Mouse (Mus musculus) liver, embryonic 15.5 days (tissue): ENCODE results near the gene Bsn. TPM values are rescaled to one million over a fixed set of nuclear protein-coding genes. Genes with fewer than 3 reads are reported as not detected.
A peak's percentile ranks its signal among the peaks of the same experiment; 100 is the strongest.

Source experiments
- ATAC-seq: fragments of 200-750 bp; cut with Nextera tagmentation; 2 replicates; pipeline ENCODE4 v1.8.0; 2017; ENCODE audit warnings: moderate number of reproducible peaks, mild to moderate bottlenecking, moderate library complexity; ENCODE audit not compliant: insufficient read depth
- H3K27ac ChIP-seq: fragments of 300-500 bp; sonication (generic); replicated peaks from 2 replicates; pipeline ENCODE4 v1.5.1; 2015; ENCODE audit warnings: mild to moderate bottlenecking, inconsistent platforms
- H3K27me3 ChIP-seq: fragments of 300-500 bp; sonication (generic); 2 replicates; pipeline ENCODE4 v1.6.1; 2015; ENCODE audit warnings: mild to moderate bottlenecking, inconsistent platforms
- H3K36me3 ChIP-seq: fragments of 300-500 bp; sonication (generic); replicated peaks from 2 replicates; pipeline ENCODE4 v1.6.1; 2015; ENCODE audit warnings: moderate library complexity, mild to moderate bottlenecking, inconsistent platforms
- H3K4me1 ChIP-seq: fragments of 300-500 bp; sonication (generic); replicated peaks from 2 replicates; pipeline ENCODE4 v1.6.1; 2015; ENCODE audit warnings: inconsistent platforms
- H3K4me2 ChIP-seq: fragments of 300-500 bp; sonication (generic); 2 replicates; pipeline ENCODE4 v1.6.1; 2015; ENCODE audit warnings: moderate library complexity, mild to moderate bottlenecking, inconsistent platforms
- H3K4me3 ChIP-seq: fragments of 300-500 bp; sonication (generic); replicated peaks from 2 replicates; pipeline ENCODE4 v1.5.1; 2015; ENCODE audit warnings: mild to moderate bottlenecking, inconsistent platforms
- H3K9ac ChIP-seq: fragments of 300-500 bp; sonication (generic); 2 replicates; pipeline ENCODE4 v1.6.1; 2015; ENCODE audit warnings: moderate library complexity, mild to moderate bottlenecking, inconsistent platforms
- H3K9me3 ChIP-seq: fragments of 300-500 bp; sonication (generic); replicated peaks from 2 replicates; pipeline ENCODE4 v1.6.1; 2016; ENCODE audit warnings: inconsistent platforms
- WGBS: fragments of 180-500 bp; shearing (Covaris S2); methylation state at CpG from one replicate; pipeline ENCODE4 v1.1.7; 2015; ENCODE audit warnings: mixed read lengths; ENCODE audit not compliant: insufficient replicate concordance; 5-methylcytosine and 5-hydroxymethylcytosine counted together
- polyA plus RNA-seq: library from polyadenylated mRNA; unstranded; fragments of >200 nt; fragmentation: Nextera tagmentation; extraction: Ambion mirVana; gene quantifications from 2 replicates; pipeline ENCODE4 v1.2.1, GENCODE M21; 2015

Gene Bsn
- polyA plus RNA-seq, 1 experiment from 2014 or later: 1.4 TPM

DNA sequence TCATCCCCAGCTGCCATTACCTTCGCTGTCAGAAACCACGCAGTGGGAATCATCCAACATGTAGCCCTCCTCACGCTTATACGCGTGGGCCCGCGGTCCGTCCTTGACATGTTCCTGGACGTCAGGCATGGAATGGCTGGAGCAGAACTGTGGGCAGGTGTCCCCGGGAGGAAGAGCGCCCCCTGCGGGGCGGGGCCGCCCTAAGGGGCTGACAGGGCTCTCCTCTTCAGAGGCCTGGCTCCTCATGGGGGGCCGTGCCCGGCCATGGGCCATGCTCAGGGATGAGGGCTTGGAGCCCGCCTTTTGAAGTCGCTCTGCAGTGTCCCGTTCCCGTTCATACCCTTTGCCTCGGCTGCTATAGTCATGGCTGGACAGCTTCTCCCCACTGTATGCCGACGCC is 84.1 kb downstream of the Bsn start:
- WGBS: 86% methylated on average over 23 of the region's 23 CpGs
- peaks cover under 1% of the 10 kb centered on the region; the same call in 1 of the 2 replicates for H3K36me3 ChIP-seq
- H3K9ac ChIP-seq: no peak overlapping the region
- ATAC-seq: no peak
- peak overlapping the region; percentile 69; the same call in 1 of the 2 replicates for H3K4me2 ChIP-seq
- 0 out of 2 replicates have a peak overlapping the region, but pooled peaks have one; percentile 55 for H3K27ac ChIP-seq
- H3K4me3 ChIP-seq: no peak overlapping the region
- peaks cover 65% of the 10 kb centered on the region for H3K4me1 ChIP-seq
- H3K9me3 ChIP-seq: no peaks in the 10 kb centered on the region
- H3K27me3 ChIP-seq: peaks cover 21% of the 10 kb centered on the region

DNA sequence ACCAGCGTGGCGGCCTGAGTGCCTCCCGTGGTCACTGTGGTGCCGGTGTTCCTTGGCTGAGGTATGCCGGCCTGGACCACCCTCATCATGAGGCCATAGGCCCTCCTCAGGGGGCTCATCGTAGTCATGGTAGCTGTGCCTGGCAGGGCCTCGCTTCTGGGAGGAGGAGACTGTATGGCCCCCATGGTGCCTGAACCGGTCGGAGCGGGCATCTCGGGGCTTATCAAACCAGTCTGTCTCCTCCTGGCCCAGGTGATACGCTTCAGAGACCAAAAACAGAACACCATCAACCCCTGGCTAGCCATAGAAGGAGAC is 84.7 kb downstream of the Bsn start:
- H3K9me3 ChIP-seq: no peaks in the 10 kb centered on the region

DNA sequence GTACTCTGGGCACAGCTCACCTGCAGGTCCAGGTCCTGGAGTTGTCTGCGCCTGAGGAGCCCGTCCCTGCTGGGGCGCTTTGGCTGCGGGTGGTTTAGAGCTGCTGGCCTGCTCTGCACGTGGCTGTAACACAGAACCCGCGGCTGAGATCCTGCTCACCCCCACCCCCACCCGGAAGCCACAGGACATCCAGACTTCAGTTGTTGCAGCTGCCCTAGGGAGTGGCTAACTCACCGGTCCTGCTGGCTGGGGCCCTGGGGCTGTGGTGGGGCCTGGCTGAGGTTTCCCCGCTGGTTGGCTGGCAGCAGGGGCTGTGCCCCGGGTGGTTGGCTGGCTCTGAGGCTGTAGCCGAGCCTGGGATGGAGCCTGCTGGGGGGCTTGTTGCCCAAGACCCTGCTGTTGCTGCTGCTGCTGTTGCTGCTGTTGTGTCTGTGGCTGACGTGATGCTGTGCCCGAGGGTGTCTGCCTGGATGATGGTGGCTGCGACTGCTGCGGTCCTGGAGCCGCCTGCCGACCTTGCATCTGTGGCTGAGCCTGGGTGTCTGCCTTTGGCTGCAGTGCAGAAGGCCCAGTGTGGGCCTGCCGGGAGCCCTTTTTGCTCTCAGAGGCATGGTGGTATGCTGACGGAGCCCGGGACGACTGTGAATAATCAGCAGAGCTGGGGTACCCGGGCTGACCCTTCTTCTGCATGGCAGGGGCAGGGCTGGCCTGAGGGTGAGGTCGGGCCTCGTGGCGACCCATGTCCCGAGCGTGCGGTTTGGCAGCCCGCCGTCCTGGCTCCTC is 85.2 kb downstream of the Bsn start:
- peak overlapping the region; percentile 56; the same call in 1 of the 2 replicates for H3K9ac ChIP-seq
- peak; percentile 62 for ATAC-seq
- no peaks in the 10 kb centered on the region for H3K9me3 ChIP-seq
- peak overlapping the region; percentile 55 for H3K27ac ChIP-seq
- peaks cover 5% of the 10 kb centered on the region; the same call in 1 of the 2 replicates for H3K36me3 ChIP-seq
- H3K4me2 ChIP-seq: peak overlapping the region; percentile 69
- H3K4me3 ChIP-seq: peak overlapping the region; percentile 46
- 37% methylated on average over 31 of the region's 31 CpGs for WGBS
- H3K27me3 ChIP-seq: peaks cover 10% of the 10 kb centered on the region
- peaks cover 64% of the 10 kb centered on the region for H3K4me1 ChIP-seq

More for the DNA sequence above, 84.7 kb downstream of the Bsn start:
- Histone ChIP-seq H3K4me3 (peak overlapping the region; percentile 46; the same call in 1 of the 2 replicates), H3K4me1 (peaks cover 64% of the 10 kb centered on the region), H3K9ac (peak overlapping the region; percentile 56; the same call in 1 of the 2 replicates), H3K27me3 (peaks cover 15% of the 10 kb centered on the region), H3K4me2 (peak overlapping the region; percentile 69), H3K27ac (peak overlapping the region; percentile 55), H3K36me3 (peaks cover 5% of the 10 kb centered on the region; the same call in 1 of the 2 replicates)
- ATAC-seq: no peak; the same call in 1 of the 2 replicates
- WGBS: 70% methylated on average over 12 of the region's 12 CpGs

DNA sequence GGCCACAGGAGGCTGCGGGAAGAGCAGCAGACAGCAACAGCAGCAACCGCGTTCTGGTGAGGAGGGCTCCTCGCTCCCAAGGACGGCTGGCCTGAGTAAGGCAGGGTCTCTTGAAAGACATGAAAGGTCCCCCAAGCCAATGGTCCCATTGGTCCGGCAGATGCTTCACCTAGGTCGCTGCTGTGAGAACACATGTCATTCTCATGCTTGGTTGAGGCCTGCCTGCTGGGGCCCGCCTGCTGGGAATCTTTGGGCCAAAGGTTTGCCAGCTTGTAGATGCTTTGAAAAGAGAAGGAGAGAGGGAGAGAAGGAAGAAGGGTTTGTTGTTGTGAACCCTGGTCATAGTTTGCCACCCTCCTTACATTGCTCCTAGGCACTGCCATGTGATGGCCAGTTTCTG is 90.6 kb downstream of the Bsn start:
- Histone ChIP-seq H3K36me3 (peaks cover 15% of the 10 kb centered on the region), H3K27me3 (no peaks in the 10 kb centered on the region), H3K9me3 (no peaks in the 10 kb centered on the region), H3K9ac (no peak overlapping the region), H3K4me2 (no peak overlapping the region), H3K4me1 (peaks cover 77% of the 10 kb centered on the region), H3K4me3 (no peak overlapping the region), H3K27ac (peak overlapping the region; percentile 99)
- ATAC-seq: no peak
- 84% methylated on average over 8 of the region's 8 CpGs for WGBS

DNA sequence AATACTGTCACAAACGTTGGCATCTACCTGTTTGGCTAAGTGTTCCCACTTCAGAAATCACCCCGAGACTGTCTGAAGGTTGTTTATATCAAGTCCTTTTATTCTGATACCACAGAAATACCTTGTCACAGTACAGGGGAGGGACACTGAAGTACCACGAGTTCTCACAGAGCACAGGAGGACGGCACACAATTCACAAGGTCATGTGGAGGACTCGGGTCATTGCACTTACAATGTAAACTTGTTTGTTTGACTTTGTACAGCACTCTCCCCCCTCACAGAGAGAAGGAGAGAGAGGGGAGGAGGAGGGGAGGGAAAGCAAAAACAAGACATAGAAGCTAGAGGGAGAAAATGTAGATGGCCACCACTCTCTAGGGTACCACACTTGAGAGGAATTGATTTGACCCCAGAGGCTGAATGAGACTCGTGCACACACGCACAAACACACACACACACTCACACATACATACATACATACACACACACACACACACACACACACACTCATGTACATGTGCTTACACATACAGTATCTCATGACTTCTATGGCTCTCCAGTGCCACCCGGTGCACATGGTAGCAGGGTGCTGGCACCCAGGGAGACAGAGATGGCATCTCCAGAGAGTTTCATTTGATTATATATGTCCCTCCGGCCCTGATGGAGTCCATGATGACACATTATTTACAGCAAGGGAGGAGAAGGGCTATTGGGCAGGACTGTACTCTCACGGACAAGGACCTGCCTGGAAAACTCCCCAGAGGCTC is 94.1 kb downstream of the Bsn start:
- peaks cover 73% of the 10 kb centered on the region for H3K4me1 ChIP-seq
- H3K9ac ChIP-seq: peak overlapping the region; percentile 80
- H3K27ac ChIP-seq: peak overlapping the region; percentile 99

DNA sequence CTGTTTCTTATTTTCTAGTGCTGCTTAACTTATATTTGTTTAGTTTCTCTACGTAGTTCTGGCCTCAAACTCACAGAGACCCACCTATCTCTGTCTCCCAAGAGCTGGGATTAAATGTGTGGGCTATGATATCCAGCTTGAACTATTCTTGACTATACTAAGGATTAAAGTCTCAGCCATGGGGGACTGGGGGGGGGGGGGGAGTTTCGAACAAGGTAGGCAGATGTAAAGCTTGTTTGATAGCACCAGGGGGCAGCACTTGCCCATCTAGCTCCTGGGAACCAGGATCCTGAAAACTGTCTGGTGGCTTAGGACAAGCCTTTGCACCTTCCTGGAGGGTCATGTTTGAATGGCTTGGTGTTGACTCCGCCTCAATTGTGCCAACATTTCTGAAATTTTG is 94.7 kb downstream of the Bsn start:
- ATAC-seq: peak; percentile 11; the same call in 1 of the 2 replicates
- H3K27me3 ChIP-seq: no peaks in the 10 kb centered on the region
- peak overlapping the region; percentile 81 for H3K4me2 ChIP-seq
- peak overlapping the region; percentile 80 for H3K9ac ChIP-seq
- H3K36me3 ChIP-seq: peaks cover 36% of the 10 kb centered on the region
- 3% methylated on average over 3 of the region's 3 CpGs for WGBS
- no peaks in the 10 kb centered on the region for H3K9me3 ChIP-seq
- H3K4me1 ChIP-seq: peaks cover 74% of the 10 kb centered on the region
- H3K27ac ChIP-seq: peak overlapping the region; percentile 99
- peak overlapping the region; percentile 80 for H3K4me3 ChIP-seq

More for the DNA sequence above, 94.1 kb downstream of the Bsn start:
- Histone ChIP-seq H3K9me3 (no peaks in the 10 kb centered on the region), H3K4me3 (peak overlapping the region; percentile 80), H3K36me3 (peaks cover 35% of the 10 kb centered on the region), H3K27me3 (no peaks in the 10 kb centered on the region), H3K4me2 (peak overlapping the region; percentile 81)
- ATAC-seq: no peak
- WGBS: 39% methylated on average over 10 of the region's 10 CpGs

DNA sequence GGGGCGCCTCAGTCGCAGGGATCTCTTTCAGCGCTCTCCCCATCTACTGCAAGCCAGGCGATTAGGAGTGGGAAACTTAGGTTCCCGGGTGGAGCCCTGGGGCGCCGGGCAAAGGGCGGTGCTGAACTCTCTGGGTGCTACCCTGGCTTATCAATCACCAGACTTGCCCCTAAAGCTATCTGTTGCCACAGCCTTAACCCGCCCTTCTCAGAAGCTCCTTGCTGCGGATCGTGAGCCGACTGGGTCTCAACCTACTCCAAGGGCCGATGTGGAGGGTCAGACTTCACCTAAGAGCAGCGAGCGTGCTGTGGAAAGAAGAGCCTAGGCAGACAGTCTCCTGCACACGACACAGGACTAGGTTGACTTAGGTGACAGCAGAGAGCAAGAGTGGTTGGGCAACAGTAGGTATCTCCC is 95.2 kb downstream of the Bsn start:
- H3K4me1 ChIP-seq: peaks cover 78% of the 10 kb centered on the region

DNA sequence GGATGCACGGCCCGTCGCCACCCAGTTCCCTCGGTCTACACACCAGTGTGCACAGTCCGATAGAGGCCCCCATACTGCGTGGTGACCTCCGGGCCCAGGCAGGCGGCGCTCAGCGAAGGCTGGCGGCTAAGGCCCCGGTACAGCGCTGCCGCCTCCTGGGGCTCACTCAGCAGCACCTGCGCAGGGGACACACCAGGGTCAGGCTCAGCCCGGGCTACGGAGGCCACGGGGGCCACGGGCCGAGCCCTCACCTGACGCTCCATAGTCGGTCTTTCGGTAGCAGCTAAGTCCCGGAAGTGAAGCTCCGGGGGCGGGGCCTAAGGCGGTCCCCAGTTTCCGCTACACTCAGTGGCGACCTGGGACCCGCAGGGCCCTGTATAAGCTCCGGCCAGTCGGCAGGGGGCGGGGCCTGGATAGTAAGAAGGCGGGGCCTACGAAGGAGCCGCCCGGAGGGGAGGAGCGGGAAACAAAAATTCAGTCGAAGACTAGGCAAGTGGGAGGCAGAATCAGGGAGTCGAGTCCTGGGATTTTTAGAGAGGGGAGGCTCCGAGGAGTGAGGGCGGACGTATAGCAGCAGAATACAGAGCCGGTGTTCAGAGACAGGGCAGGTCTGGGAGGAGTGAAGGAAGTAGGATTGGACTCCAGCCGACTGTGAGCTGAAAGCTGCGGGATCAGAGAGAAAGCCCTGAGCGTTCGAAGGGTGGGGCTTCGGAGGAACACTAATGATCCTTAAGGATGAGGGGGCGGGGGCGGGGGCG is 95.8 kb downstream of the Bsn start, which contains the start of gene Apeh:
Gene Apeh (minus strand): TSS at position 423 of the 758 bp plus-strand sequence.
- Histone ChIP-seq H3K36me3 (peaks cover 41% of the 10 kb centered on the region), H3K9ac (peak within 1 kb of the TSS; percentile 92), H3K4me1 (peaks cover 78% of the 10 kb centered on the region), H3K27ac (peak within 1 kb of the TSS; percentile 99), H3K4me2 (peak within 1 kb of the TSS; percentile 81), H3K27me3 (no peaks in the 10 kb centered on the region), H3K4me3 (peak within 1 kb of the TSS; percentile 80), H3K9me3 (no peaks in the 10 kb centered on the region)
- under 1% methylated on average over 52 of the region's 52 CpGs for WGBS
- peak; percentile 86 for ATAC-seq

More for the DNA sequence above, 95.2 kb downstream of the Bsn start:
- Histone ChIP-seq H3K27ac (peak overlapping the region; percentile 99), H3K9ac (peak overlapping the region; percentile 80), H3K36me3 (peaks cover 41% of the 10 kb centered on the region), H3K9me3 (no peaks in the 10 kb centered on the region), H3K4me2 (peak overlapping the region; percentile 81), H3K27me3 (no peaks in the 10 kb centered on the region), H3K4me3 (peak overlapping the region; percentile 80)
- peak; percentile 85 for ATAC-seq
- under 1% methylated on average over 16 of the region's 16 CpGs for WGBS

DNA sequence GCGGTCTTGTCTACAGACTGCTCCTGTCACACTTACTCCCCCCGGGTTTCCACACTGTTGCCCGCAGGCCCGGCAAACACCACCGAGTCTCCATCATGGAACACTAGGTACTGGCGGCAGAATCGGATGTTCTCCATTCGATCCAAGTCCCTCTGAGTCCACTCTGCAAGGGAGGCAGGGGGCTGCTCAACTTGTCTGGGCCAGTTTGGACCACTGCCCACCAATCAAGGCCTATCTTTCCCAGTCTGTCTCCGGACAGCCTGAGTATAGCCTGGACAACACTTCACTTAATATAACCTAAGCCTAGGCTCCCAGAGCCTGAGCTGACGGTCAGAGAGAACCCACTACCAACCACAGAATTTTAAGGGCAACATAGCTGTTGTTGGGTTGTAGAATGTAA is 96.6 kb downstream of the Bsn start:
- Histone ChIP-seq H3K4me2 (peak overlapping the region; percentile 81), H3K27me3 (no peaks in the 10 kb centered on the region), H3K27ac (peak overlapping the region; percentile 99), H3K36me3 (peaks cover 45% of the 10 kb centered on the region), H3K4me1 (peaks cover 76% of the 10 kb centered on the region), H3K9me3 (no peaks in the 10 kb centered on the region), H3K9ac (peak overlapping the region; percentile 92), H3K4me3 (peak overlapping the region; percentile 80)
- ATAC-seq: no peak
- whole genome bisulfite sequencing: 53% methylated on average over 10 of the region's 10 CpGs

DNA sequence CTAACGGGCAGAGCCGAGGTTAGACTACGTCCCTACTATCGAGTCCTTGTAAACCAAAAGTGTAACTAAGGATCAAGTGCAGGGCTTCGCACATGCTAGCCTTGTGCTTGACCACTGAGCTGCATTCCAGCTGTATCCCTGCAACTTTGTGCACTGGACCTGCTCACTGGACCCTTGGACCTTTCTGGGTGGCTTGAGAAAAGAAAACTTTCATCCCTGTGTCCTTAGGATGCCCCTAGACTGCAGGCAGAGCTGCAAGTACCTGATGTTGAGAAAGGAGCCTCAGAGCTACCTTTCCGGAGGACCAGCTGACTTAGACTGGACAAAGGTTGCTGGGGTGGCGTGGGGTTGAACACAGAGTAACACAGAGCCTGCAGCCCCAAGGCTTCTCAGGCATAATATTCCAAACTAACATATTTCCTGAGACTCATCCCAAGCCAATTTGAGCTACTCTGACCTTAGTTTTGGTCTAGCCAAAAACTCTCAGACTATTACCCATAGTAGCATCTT is 99.5 kb downstream of the Bsn start:
- Histone ChIP-seq H3K27ac (no peak overlapping the region; the same call in 1 of the 2 replicates), H3K4me2 (no peak overlapping the region), H3K27me3 (no peaks in the 10 kb centered on the region), H3K4me3 (no peak overlapping the region), H3K4me1 (peaks cover 79% of the 10 kb centered on the region), H3K36me3 (peaks cover 74% of the 10 kb centered on the region), H3K9ac (no peak overlapping the region), H3K9me3 (no peaks in the 10 kb centered on the region)
- ATAC-seq: no peak
- WGBS: 90% methylated on average over 7 of the region's 7 CpGs
